Comparison of ENCODE assay signal across 19 mouse cellular contexts in the genomic region with DNA sequence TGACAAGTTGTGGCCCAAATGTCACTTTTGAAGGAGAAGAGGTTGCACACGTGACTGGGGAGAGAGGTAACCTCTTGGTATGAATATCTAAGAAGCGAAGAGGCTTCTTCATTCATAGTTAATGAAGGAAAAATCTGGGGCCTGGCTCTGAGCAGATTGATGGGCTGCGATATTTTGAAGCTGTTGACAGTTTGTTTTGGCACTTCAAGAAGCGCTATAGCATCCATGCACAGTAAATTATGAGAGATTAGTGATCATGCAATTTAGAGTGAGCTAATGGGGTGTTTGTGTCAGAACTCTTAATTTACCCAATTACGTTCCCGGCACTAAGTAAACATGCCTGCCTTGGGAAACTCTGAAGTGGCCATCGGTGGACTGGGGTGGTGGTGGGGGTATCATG.
"Had no signal": no experiment of that assay in that cellular context is flagged by ENCODE, and none has a peak within 500 bp of the region (broad histone marks: within the 10 kb centered on the region; RNA-seq: fewer than 3 reads in every experiment).

No protein-coding gene starts in this region.

- ATAC-seq: lung, postnatal 0 days; midbrain, embryonic 16.5 days had no signal

- H3K27me3 ChIP-seq: midbrain, embryonic 12.5 days; neural tube, embryonic 13.5 days; neural tube, embryonic 15.5 days had no signal

- H3K9me3 ChIP-seq: midbrain, embryonic 10.5 days; midbrain, embryonic 12.5 days; neural tube, embryonic 13.5 days; neural tube, embryonic 15.5 days had no signal

- H3K4me2 ChIP-seq: midbrain, embryonic 12.5 days; neural tube, embryonic 13.5 days; neural tube, embryonic 15.5 days had no signal

- H3K4me3 ChIP-seq: midbrain, embryonic 10.5 days; midbrain, embryonic 12.5 days; myocyte; neural tube, embryonic 13.5 days; neural tube, embryonic 15.5 days had no signal

- H3K9ac ChIP-seq: midbrain, embryonic 12.5 days; neural tube, embryonic 13.5 days; neural tube, embryonic 15.5 days had no signal

- H3K27ac ChIP-seq: midbrain, embryonic 10.5 days; midbrain, embryonic 12.5 days; neural tube, embryonic 13.5 days; neural tube, embryonic 15.5 days had no signal

- H3K36me3 ChIP-seq: midbrain, embryonic 10.5 days; midbrain, embryonic 12.5 days; neural tube, embryonic 13.5 days; neural tube, embryonic 15.5 days had no signal

- DNase-seq: lung, adult 2 months; lung, postnatal 14 days; lung, postnatal 4 days; midbrain, embryonic 14.5 days; retina, postnatal 1 day; right cerebral cortex, adult 18-20 months; right cerebral cortex, postnatal 25 days; right cerebral cortex, postnatal 4 days; spleen, adult 18-20 months; thymus, adult 18-20 months; thymus, postnatal 14 days; thymus, postnatal 4 days had no signal

- H3K4me1 ChIP-seq: midbrain, embryonic 10.5 days; midbrain, embryonic 12.5 days; neural tube, embryonic 13.5 days; neural tube, embryonic 15.5 days had no signal
